Mouse (Mus musculus) MEL (cell line): ENCODE measurements around the gene Mettl1. TPM values are rescaled to one million over a fixed set of nuclear protein-coding genes. Genes with fewer than 3 reads are reported as not detected.

Source experiments
- DNase-seq: peaks from one replicate; pipeline ENCODE4 v3.0.0; 2011; ENCODE audit warnings: low read depth, low spot score
- H3K27ac ChIP-seq: 2 replicates; pipeline ENCODE4 v1.5.1; 2012; ENCODE audit warnings: low read depth, mild to moderate bottlenecking, control low read depth, low read length, moderate library complexity; ENCODE audit not compliant: control insufficient read depth
- H3K27me3 ChIP-seq, 2 experiments: fragments of 150-350 bp in 1 of 2; sonication (generic) in 1 of 2; 2 replicates each; pipeline ENCODE4 v1.6.1; 2012; ENCODE audit warnings: low read length in 2 of 2, mild to moderate bottlenecking in 2 of 2, improper control_type of control experiment in 1 of 2, moderate library complexity in 1 of 2; ENCODE audit not compliant: insufficient read depth in 2 of 2, control insufficient read depth in 1 of 2
- H3K36me3 ChIP-seq, 2 experiments: 2 replicates each; pipeline ENCODE4 v1.6.1; 2012 to 2014; ENCODE audit warnings: low read length in 2 of 2, improper control_type of control experiment in 1 of 2, inconsistent platforms in 1 of 2, mild to moderate bottlenecking in 1 of 2; ENCODE audit not compliant: insufficient read depth in 2 of 2, control insufficient read depth in 1 of 2
- H3K4me1 ChIP-seq, 2 experiments: fragments of 150-350 bp in 1 of 2; sonication (generic) in 1 of 2; 2 replicates each; pipeline ENCODE4 v1.6.1; 2012; ENCODE audit warnings: low read length in 2 of 2, improper control_type of control experiment in 1 of 2, mild to moderate bottlenecking in 1 of 2; ENCODE audit not compliant: insufficient read depth in 2 of 2, control insufficient read depth in 1 of 2
- H3K4me3 ChIP-seq, 2 experiments: fragments of 150-350 bp in 1 of 2; sonication (generic) in 1 of 2; 2 replicates each; pipeline ENCODE4 v1.5.1; 2012; ENCODE audit warnings: low read depth in 2 of 2, low read length in 2 of 2, mild to moderate bottlenecking in 2 of 2, moderate library complexity in 2 of 2, control low read depth in 1 of 2, improper control_type of control experiment in 1 of 2; ENCODE audit not compliant: control insufficient read depth in 1 of 2, insufficient read depth in 1 of 2
- H3K79me2 ChIP-seq: 2 replicates; pipeline ENCODE4 v1.6.1; 2012; ENCODE audit warnings: mild to moderate bottlenecking, low read length, moderate library complexity; ENCODE audit not compliant: control insufficient read depth, poor library complexity, insufficient read depth
- H3K9ac ChIP-seq: 2 replicates; pipeline ENCODE4 v1.6.1; 2012; ENCODE audit warnings: low read depth, mild to moderate bottlenecking, control low read depth, low read length, moderate library complexity; ENCODE audit not compliant: control insufficient read depth, poor library complexity, severe bottlenecking
- H3K9me3 ChIP-seq: fragments of 150-350 bp; sonication (generic); replicated peaks from 2 replicates; pipeline ENCODE4 v1.6.1; 2012; ENCODE audit warnings: mild to moderate bottlenecking, low read length, improper control_type of control experiment, moderate library complexity; ENCODE audit not compliant: insufficient read depth
- BHLHE40 ChIP-seq: IDR thresholded peaks from 2 replicates; pipeline ENCODE4 v1.6.1; 2012; ENCODE audit warnings: low read depth, mild to moderate bottlenecking, inconsistent platforms, low read length, improper control_type of control experiment, borderline replicate concordance
- CHD1 ChIP-seq: IDR thresholded peaks from 2 replicates; pipeline ENCODE4 v1.6.1; 2012; ENCODE audit warnings: low read depth, mild to moderate bottlenecking, inconsistent platforms, low read length, improper control_type of control experiment
- CHD2 ChIP-seq: IDR thresholded peaks from 2 replicates; pipeline ENCODE4 v1.6.1; 2011; ENCODE audit warnings: low read length, improper control_type of control experiment
- E2F4 ChIP-seq: IDR thresholded peaks from 2 replicates; pipeline ENCODE4 v1.6.1; 2011; ENCODE audit warnings: low read depth, low read length, improper control_type of control experiment, borderline replicate concordance
- ELF1 ChIP-seq: IDR thresholded peaks from 2 replicates; pipeline ENCODE4 v1.6.1; 2014; ENCODE audit warnings: low read depth, mild to moderate bottlenecking, inconsistent platforms, low read length, improper control_type of control experiment, moderate library complexity
- ETS1 ChIP-seq: IDR thresholded peaks from 2 replicates; pipeline ENCODE4 v1.6.1; 2012; ENCODE audit warnings: low read depth, mild to moderate bottlenecking, inconsistent platforms, low read length, improper control_type of control experiment, moderate library complexity
- GABPA ChIP-seq: IDR thresholded peaks from 2 replicates; pipeline ENCODE4 v1.6.1; 2012; ENCODE audit warnings: low read depth, mild to moderate bottlenecking, inconsistent platforms, low read length, improper control_type of control experiment, moderate library complexity
- GATA1 ChIP-seq: IDR thresholded peaks from 2 replicates; pipeline ENCODE4 v1.6.1; 2011; ENCODE audit warnings: low read depth, low read length, improper control_type of control experiment
- JUND ChIP-seq: IDR thresholded peaks from 2 replicates; pipeline ENCODE4 v1.6.1; 2011; ENCODE audit warnings: low read depth, mild to moderate bottlenecking, improper control_type of control experiment, low read length
- MAFK ChIP-seq: IDR thresholded peaks from 2 replicates; pipeline ENCODE4 v1.6.1; 2011; ENCODE audit warnings: low read depth, mild to moderate bottlenecking, low read length, improper control_type of control experiment, borderline replicate concordance
- MAX ChIP-seq: IDR thresholded peaks from 2 replicates; pipeline ENCODE4 v1.6.1; 2011; ENCODE audit warnings: low read length, improper control_type of control experiment
- MAZ ChIP-seq: IDR thresholded peaks from 2 replicates; pipeline ENCODE4 v1.6.1; 2012; ENCODE audit warnings: low read depth, mild to moderate bottlenecking, inconsistent platforms, low read length, improper control_type of control experiment
- MEF2A ChIP-seq: IDR thresholded peaks from 2 replicates; pipeline ENCODE4 v1.6.1; 2014; ENCODE audit warnings: low read depth, mild to moderate bottlenecking, inconsistent platforms, low read length, improper control_type of control experiment; ENCODE audit not compliant: poor library complexity, insufficient replicate concordance, severe bottlenecking; ENCODE audit errors: extremely low read depth
- MYB ChIP-seq: IDR thresholded peaks from 2 replicates; pipeline ENCODE4 v1.6.1; 2011; ENCODE audit warnings: mild to moderate bottlenecking, low read depth, low read length, improper control_type of control experiment
- NELFE ChIP-seq: IDR thresholded peaks from 2 replicates; pipeline ENCODE4 v1.6.1; 2011; ENCODE audit warnings: low read depth, low read length, improper control_type of control experiment
- NRF1 ChIP-seq: IDR thresholded peaks from 2 replicates; pipeline ENCODE4 v1.6.1; 2014; ENCODE audit warnings: low read depth, mild to moderate bottlenecking, inconsistent platforms, low read length, improper control_type of control experiment, moderate library complexity; ENCODE audit not compliant: poor library complexity, insufficient read depth, severe bottlenecking
- POLR2A ChIP-seq, 2 experiments: IDR thresholded peaks; 2 replicates each; pipeline ENCODE4 v1.6.1; 2011 to 2012; ENCODE audit warnings: low read length in 2 of 2, mild to moderate bottlenecking in 2 of 2, control low read depth in 1 of 2, improper control_type of control experiment in 1 of 2, low read depth in 1 of 2, moderate library complexity in 1 of 2; ENCODE audit not compliant: control insufficient read depth in 1 of 2, insufficient read depth in 1 of 2, poor library complexity in 1 of 2
- POLR2AphosphoS2 ChIP-seq: IDR thresholded peaks from 2 replicates; pipeline ENCODE4 v1.6.1; 2011; ENCODE audit warnings: low read length, improper control_type of control experiment
- SIN3A ChIP-seq: IDR thresholded peaks from 2 replicates; pipeline ENCODE4 v1.6.1; 2012; ENCODE audit warnings: low read length, improper control_type of control experiment, inconsistent platforms
- SMC3 ChIP-seq: IDR thresholded peaks from 2 replicates; pipeline ENCODE4 v1.6.1; 2011; ENCODE audit warnings: low read depth, low read length, improper control_type of control experiment
- TBP ChIP-seq: IDR thresholded peaks from 2 replicates; pipeline ENCODE4 v1.8.0; 2011; ENCODE audit warnings: low read depth, low read length, improper control_type of control experiment
- TCF12 ChIP-seq: IDR thresholded peaks from 2 replicates; pipeline ENCODE4 v1.6.1; 2014; ENCODE audit warnings: low read depth, mild to moderate bottlenecking, inconsistent platforms, low read length, improper control_type of control experiment, moderate library complexity
- UBTF ChIP-seq: IDR thresholded peaks from 2 replicates; pipeline ENCODE4 v1.6.1; 2012; ENCODE audit warnings: low read depth, mild to moderate bottlenecking, inconsistent platforms, low read length, improper control_type of control experiment, moderate library complexity, borderline replicate concordance; ENCODE audit not compliant: insufficient read depth
- USF1 ChIP-seq: IDR thresholded peaks from 2 replicates; pipeline ENCODE4 v1.6.1; 2014; ENCODE audit warnings: low read depth, mild to moderate bottlenecking, inconsistent platforms, low read length, improper control_type of control experiment, moderate library complexity
- USF2 ChIP-seq, 2 experiments: IDR thresholded peaks; 2 replicates each; pipeline ENCODE4 v1.6.1; 2011 to 2012; ENCODE audit warnings: improper control_type of control experiment in 2 of 2, low read length in 2 of 2, borderline replicate concordance in 1 of 2, inconsistent platforms in 1 of 2, low read depth in 1 of 2, mild to moderate bottlenecking in 1 of 2; ENCODE audit not compliant: insufficient read depth in 1 of 2
- ZC3H11A ChIP-seq: IDR thresholded peaks from 2 replicates; pipeline ENCODE4 v1.6.1; 2012; ENCODE audit warnings: low read depth, mild to moderate bottlenecking, inconsistent platforms, low read length, improper control_type of control experiment
- ZMIZ1 ChIP-seq: IDR thresholded peaks from 2 replicates; pipeline ENCODE4 v1.6.1; 2012; ENCODE audit warnings: low read depth, mild to moderate bottlenecking, inconsistent platforms, low read length, improper control_type of control experiment, moderate library complexity
- ZNF384 ChIP-seq: IDR thresholded peaks from 2 replicates; pipeline ENCODE4 v1.6.1; 2012; ENCODE audit warnings: low read depth, mild to moderate bottlenecking, inconsistent platforms, low read length, improper control_type of control experiment
- polyA plus RNA-seq, 2 experiments: library from polyadenylated mRNA; stranded (reverse) in 1 of 2; unstranded in 1 of 2; fragments of >175 nt in 1 of 2; fragments of >200 nt in 1 of 2; gene quantifications; 2 replicates each; pipeline versions ENCODE4 v1.2.1 to v1.2.4; 2012; ENCODE audit warnings: low replicate concordance in 2 of 2, low read depth in 1 of 2; ENCODE audit not compliant: insufficient read length in 2 of 2, insufficient read depth in 1 of 2, missing spikeins in 1 of 2
- total RNA-seq: library from RNA; depleted of rRNA; stranded (reverse); fragments of 300-350 nt; gene quantifications from 2 replicates; pipeline ENCODE4 v1.2.3, GENCODE M21; 2012

The Mettl1 gene
- total and polyA plus RNA-seq, 3 experiments = 35.3 to 67.3 TPM; not detected in 1

DNA sequence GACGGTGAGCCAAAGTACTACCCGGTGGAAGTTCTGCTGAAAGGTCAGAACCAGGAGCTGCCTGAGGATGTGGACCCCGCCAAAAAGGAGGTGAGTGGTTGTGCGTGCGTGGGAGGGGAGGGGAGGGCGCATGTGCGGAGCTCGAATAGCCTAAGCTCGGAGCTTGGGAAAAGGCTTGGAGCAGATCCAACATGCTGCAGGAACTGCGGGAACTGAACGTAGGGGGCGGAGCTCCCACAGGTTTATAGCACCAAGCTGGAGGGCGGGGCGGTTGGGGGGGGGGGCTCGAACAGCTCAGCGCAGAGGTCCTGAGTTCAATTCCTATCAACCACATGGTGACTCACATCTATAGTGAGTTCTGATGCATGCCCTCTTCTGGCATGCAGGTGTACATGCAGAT is 22.8 kb upstream of the Mettl1 start:
- DNase-seq = no peak
- Histone ChIP-seq H3K27ac (no peak overlapping the region), H3K9me3 (no peaks in the 10 kb centered on the region), H3K27me3 (no peaks in the 10 kb centered on the region), H3K4me3 (no peak overlapping the region), H3K79me2 (no peaks in the 10 kb centered on the region), H3K4me1 (no peaks in the 10 kb centered on the region), H3K36me3 (peaks cover 0 to 5% of the 10 kb centered on the region in 2 experiments; a peak in 1 of 4 replicates), H3K9ac (no peak overlapping the region)
- no peak for TF ChIP-seq ZNF384
- TF ChIP-seq ZMIZ1 = no peak
- no peak for TF ChIP-seq NELFE
- TF ChIP-seq E2F4 = no peak
- TF ChIP-seq POLR2A (IDR thresholded peaks at IDR 0.05; ENCODE audit: control insufficient read depth in 1 of 2, insufficient read depth in 1 of 2, low read depth in 1 of 2, low read length in 2 of 2, poor library complexity in 1 of 2) = no peak
- TF ChIP-seq GATA1 = no peak
- TF ChIP-seq TCF12 = no peak
- no peak for TF ChIP-seq JUND
- no peak for TF ChIP-seq MYB
- no peak for TF ChIP-seq UBTF
- no peak for TF ChIP-seq POLR2AphosphoS2
- no peak for TF ChIP-seq NRF1
- no peak for TF ChIP-seq MAZ
- TF ChIP-seq USF2 (IDR thresholded peaks at IDR 0.05; ENCODE audit: borderline replicate concordance in 1 of 2, insufficient read depth in 1 of 2, low read depth in 1 of 2, low read length in 2 of 2) = no peak
- TF ChIP-seq CHD1 = no peak
- no peak for TF ChIP-seq ELF1
- TF ChIP-seq ETS1 = no peak
- no peak for TF ChIP-seq GABPA
- no peak for TF ChIP-seq MAX

DNA sequence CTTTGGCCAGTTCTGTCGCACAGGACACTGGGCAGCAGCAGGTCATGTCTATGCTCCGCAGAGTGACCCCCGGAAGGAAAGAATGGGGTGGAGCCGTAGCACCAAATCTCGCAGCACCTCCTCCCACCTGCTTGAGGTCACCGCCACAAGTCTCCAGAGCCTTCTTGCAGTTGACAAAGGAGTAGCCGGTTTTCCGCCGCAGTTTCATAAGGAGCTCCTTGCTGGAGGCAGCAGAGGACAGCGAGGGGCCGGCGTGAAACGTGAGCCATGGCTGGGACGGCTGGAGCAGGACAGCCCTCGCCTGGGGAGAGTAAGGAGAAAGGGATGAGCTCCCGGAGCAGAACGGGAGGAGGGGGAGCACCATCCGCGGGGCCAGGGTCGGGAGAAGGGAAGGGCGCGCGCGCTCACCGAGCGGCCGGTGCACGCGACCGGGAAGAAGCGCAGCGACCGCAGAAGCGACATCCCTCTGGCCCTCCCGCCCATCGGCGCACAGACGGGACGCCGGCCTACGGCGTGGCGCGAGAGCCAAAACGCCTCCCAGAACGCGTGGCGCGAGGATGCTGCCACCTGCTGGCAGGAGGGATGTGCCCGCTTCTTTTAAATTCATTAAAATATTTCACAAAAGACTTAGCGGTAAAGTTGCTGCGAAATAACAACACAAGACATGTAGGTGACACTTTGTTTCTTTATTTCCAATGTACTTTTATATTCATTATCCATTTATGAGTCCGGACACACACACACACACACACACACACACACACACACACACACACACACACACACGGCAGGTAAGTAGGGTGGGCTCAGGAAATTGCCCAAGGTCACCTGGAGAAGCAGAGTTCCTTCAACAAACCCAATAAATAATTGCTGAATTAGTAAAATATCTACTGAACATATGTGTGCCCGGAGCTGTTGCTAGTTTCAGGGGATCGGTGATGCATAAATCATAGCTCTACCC is 10.6 kb upstream of the Mettl1 start, which contains the start of gene Tsfm:
Gene Tsfm (minus strand): TSS at position 505 of the 961 bp plus-strand sequence.
- no peaks in the 10 kb centered on the region for H3K9me3 ChIP-seq
- H3K27me3 ChIP-seq = no peaks in the 10 kb centered on the region
- H3K4me1 ChIP-seq = peaks cover 0 to 9% of the 10 kb centered on the region in 2 experiments; a peak in 2 of 4 replicates
- H3K36me3 ChIP-seq = peaks cover 5 to 10% of the 10 kb centered on the region in 2 experiments; a peak in 3 of 4 replicates
- H3K79me2 ChIP-seq = peaks cover 12% of the 10 kb centered on the region
- peak within 1 kb of the TSS; percentile 43 for H3K27ac ChIP-seq
- H3K9ac ChIP-seq = peak within 1 kb of the TSS; percentile 88
- peak within 1 kb of the TSS; percentile 79 to 92 for H3K4me3 ChIP-seq
- peak; percentile 94 for DNase-seq
- TF ChIP-seq TBP (peak; percentile 64), MAX (peak; percentile 89), USF1 (no peak), BHLHE40 (peak; percentile 72; the same call in 1 of the 2 replicates), MAZ (peak; percentile 83; the same call in 1 of the 2 replicates), NELFE (peak; percentile 88), SIN3A (peak; percentile 95), ELF1 (peak; percentile 51; the same call in 1 of the 2 replicates), POLR2A (IDR thresholded peaks at IDR 0.05; ENCODE audit: control insufficient read depth in 1 of 2, insufficient read depth in 1 of 2, low read depth in 1 of 2, low read length in 2 of 2, poor library complexity in 1 of 2) (peak; percentile 87 to 92), ZNF384 (no peak), JUND (no peak), CHD2 (no peak; the same call in 1 of the 2 replicates), UBTF (no peak), ZC3H11A (peak; percentile 37), MEF2A (no peak), SMC3 (peak; percentile 80), MAFK (no peak)
